Mouse (Mus musculus) E14TG2a.4 (cell line): ENCODE results near the gene Tuft1.

Source experiments
- CTCF ChIP-seq: conservative IDR thresholded peaks from 2 replicates; pipeline ENCODE4 v1.5.1; 2014; ENCODE audit warnings: low read length
- NANOG ChIP-seq: IDR thresholded peaks from 2 replicates; pipeline ENCODE4 v1.6.1; 2014; ENCODE audit warnings: borderline replicate concordance, low read length, mixed read lengths
- POU5F1 ChIP-seq: IDR thresholded peaks from 2 replicates; pipeline ENCODE4 v1.6.1; 2014; ENCODE audit warnings: low read length, borderline replicate concordance

GRCm38 (mm10) chr3:94587962-94588361 is 70.7 kb downstream of the Tuft1 start:
- TF ChIP-seq CTCF, result no peak
- no peak for TF ChIP-seq POU5F1
- TF ChIP-seq NANOG, result no peak
